Mouse (Mus musculus): Measurements from ENCODE around the gene Gm9195. TPM values are rescaled to one million over a fixed set of nuclear protein-coding genes. Genes with fewer than 3 reads are reported as not detected.

Gm9195 gene
- total and polyA plus RNA-seq, 3 experiments: not detected

DNA sequence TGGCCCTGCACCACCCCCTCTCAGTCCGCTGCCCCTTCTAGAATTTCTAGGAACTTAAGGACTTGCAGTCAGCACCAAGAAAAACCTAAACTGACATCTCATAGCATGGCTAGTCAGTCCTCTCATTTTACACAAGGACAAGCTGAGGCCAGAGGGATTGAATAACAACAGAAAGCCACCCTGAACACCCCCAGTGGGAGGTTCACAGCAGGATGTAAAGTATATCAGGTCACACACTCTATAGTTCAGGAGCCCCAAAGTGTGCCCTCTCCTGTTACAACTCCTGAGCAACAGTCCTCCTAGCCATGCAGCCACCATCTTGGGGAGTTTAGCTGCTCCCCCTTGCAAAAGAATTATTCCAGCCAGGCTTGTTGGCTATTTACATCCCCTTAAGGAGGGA, 2.1 kb upstream of the Gm9195 start:
- no peak overlapping the region for H3K27ac ChIP-seq
- H3K9ac ChIP-seq (ENCODE audit: low read depth, low read length): no peak overlapping the region
- no peaks in the 10 kb centered on the region for H3K79me2 ChIP-seq (replicated peaks; ENCODE audit: control insufficient read depth, insufficient read depth, low read length)
- H3K4me3 ChIP-seq: no peak overlapping the region
- TF ChIP-seq POLR2A (IDR thresholded peaks at IDR 0.05; ENCODE audit: insufficient read depth, low read depth, low read length): no peak
- no peak for TF ChIP-seq EP300 (IDR thresholded peaks at IDR 0.05; ENCODE audit: insufficient read depth, low read depth, low read length)
- TF ChIP-seq CTCF (IDR thresholded peaks at IDR 0.05): no peak
- no peaks in the 10 kb centered on the region for H3K36me3 ChIP-seq (ENCODE audit: control insufficient read depth, insufficient read depth, low read length)
- H3K4me1 ChIP-seq (ENCODE audit: control insufficient read depth, insufficient read depth, low read length): no peaks in the 10 kb centered on the region
- DNase-seq: no peak
- intact Hi-C loops (cut with DNase I): no loop called here
- WGBS: 89% methylated on average over 1 of the region's 1 CpGs
- H3K27me3 ChIP-seq (ENCODE audit: control insufficient read depth, insufficient read depth, low read length): no peaks in the 10 kb centered on the region

DNA sequence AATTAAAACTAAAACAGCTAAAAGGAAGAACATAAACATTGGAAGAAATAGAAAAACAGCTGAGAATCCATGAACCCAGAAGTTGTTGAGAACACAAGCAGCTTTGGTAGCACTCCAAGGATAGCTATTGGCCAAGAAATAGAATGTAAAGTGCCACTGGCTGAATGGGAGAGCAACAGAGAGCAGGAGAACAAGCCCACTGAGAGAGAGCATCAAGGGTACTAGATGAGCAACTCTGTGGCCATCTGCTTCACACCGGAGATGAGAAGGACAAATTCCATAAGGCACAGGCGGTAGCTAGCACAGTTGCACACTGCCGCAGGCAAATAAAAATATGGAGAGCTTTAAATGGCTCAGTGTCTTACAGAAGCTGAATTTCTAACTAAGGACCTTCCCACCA, 1.3 kb downstream of the Gm9195 start:
- Histone ChIP-seq H3K36me3 (ENCODE audit: control insufficient read depth, insufficient read depth, low read length) (no peaks in the 10 kb centered on the region), H3K4me1 (ENCODE audit: control insufficient read depth, insufficient read depth, low read length) (no peaks in the 10 kb centered on the region), H3K27ac (no peak overlapping the region), H3K79me2 (replicated peaks; ENCODE audit: control insufficient read depth, insufficient read depth, low read length) (no peaks in the 10 kb centered on the region), H3K27me3 (ENCODE audit: control insufficient read depth, insufficient read depth, low read length) (no peaks in the 10 kb centered on the region), H3K4me3 (no peak overlapping the region), H3K9ac (ENCODE audit: low read depth, low read length) (no peak overlapping the region)
- intact Hi-C loops (cut with DNase I): no loop called here
- WGBS: 93% methylated on average over 3 of the region's 3 CpGs
- TF ChIP-seq POLR2A (IDR thresholded peaks at IDR 0.05; ENCODE audit: insufficient read depth, low read depth, low read length): no peak
- no peak for TF ChIP-seq EP300 (IDR thresholded peaks at IDR 0.05; ENCODE audit: insufficient read depth, low read depth, low read length)
- no peak for TF ChIP-seq CTCF (IDR thresholded peaks at IDR 0.05)
- no peak for DNase-seq

DNA sequence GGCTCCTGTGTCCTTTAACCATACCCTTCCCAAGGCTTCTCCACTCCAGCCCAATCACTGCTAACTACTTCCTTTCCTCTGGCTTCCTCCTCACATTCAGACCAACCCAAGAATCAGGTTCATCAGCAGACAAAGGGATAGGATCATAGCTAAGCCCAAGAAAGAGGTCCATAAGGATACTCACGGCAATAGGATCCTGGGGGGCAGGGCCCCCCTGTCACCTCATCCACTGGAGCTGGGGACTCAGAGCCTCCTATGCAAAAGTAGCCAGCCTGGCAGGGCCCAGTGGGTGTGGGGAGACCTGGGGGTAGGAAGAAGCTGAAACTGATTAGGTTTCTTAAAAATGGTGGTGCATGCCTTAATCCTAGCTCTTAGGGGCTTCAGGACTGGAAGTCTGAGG, 17.1 kb downstream of the Gm9195 start:
- no peak for TF ChIP-seq POLR2A (IDR thresholded peaks at IDR 0.05; ENCODE audit: insufficient read depth, low read depth, low read length)
- no peak for TF ChIP-seq CTCF (IDR thresholded peaks at IDR 0.05)
- no peak for TF ChIP-seq EP300 (IDR thresholded peaks at IDR 0.05; ENCODE audit: insufficient read depth, low read depth, low read length)
- H3K36me3 ChIP-seq (ENCODE audit: control insufficient read depth, insufficient read depth, low read length): no peaks in the 10 kb centered on the region
- H3K4me1 ChIP-seq (ENCODE audit: control insufficient read depth, insufficient read depth, low read length): no peaks in the 10 kb centered on the region
- H3K9ac ChIP-seq (ENCODE audit: low read depth, low read length): no peak overlapping the region
- WGBS: 74% methylated on average over 1 of the region's 1 CpGs
- no peaks in the 10 kb centered on the region for H3K79me2 ChIP-seq (replicated peaks; ENCODE audit: control insufficient read depth, insufficient read depth, low read length)
- no peak for DNase-seq
- H3K27me3 ChIP-seq (ENCODE audit: control insufficient read depth, insufficient read depth, low read length): no peaks in the 10 kb centered on the region
- no peak overlapping the region for H3K27ac ChIP-seq
- no peak overlapping the region for H3K4me3 ChIP-seq
- intact Hi-C loops (cut with DNase I): no loop called here

GRCm38 (mm10) chr14:72468429-72468828, 23.2 kb downstream of the Gm9195 start:
- H3K27ac ChIP-seq: no peak overlapping the region
- TF ChIP-seq EP300 (IDR thresholded peaks at IDR 0.05; ENCODE audit: insufficient read depth, low read depth, low read length) (no peak), CTCF (IDR thresholded peaks at IDR 0.05) (no peak), POLR2A (IDR thresholded peaks at IDR 0.05; ENCODE audit: insufficient read depth, low read depth, low read length) (no peak)
- no peaks in the 10 kb centered on the region for H3K79me2 ChIP-seq (replicated peaks; ENCODE audit: control insufficient read depth, insufficient read depth, low read length)
- no peak overlapping the region for H3K4me3 ChIP-seq
- DNase-seq: no peak
- intact Hi-C loops (cut with DNase I): no loop called here
- no peaks in the 10 kb centered on the region for H3K36me3 ChIP-seq (ENCODE audit: control insufficient read depth, insufficient read depth, low read length)
- H3K27me3 ChIP-seq (ENCODE audit: control insufficient read depth, insufficient read depth, low read length): no peaks in the 10 kb centered on the region
- H3K9ac ChIP-seq (ENCODE audit: low read depth, low read length): no peak overlapping the region
- no peaks in the 10 kb centered on the region for H3K4me1 ChIP-seq (ENCODE audit: control insufficient read depth, insufficient read depth, low read length)
- WGBS: 28% methylated on average over 4 of the region's 4 CpGs

- H3K4me1 ChIP-seq (ENCODE audit: control insufficient read depth, insufficient read depth, low read length): no peaks in the 10 kb centered on the region
- WGBS: 87% methylated on average over 3 of the region's 3 CpGs
- H3K27me3 ChIP-seq (ENCODE audit: control insufficient read depth, insufficient read depth, low read length): no peaks in the 10 kb centered on the region
- no peak overlapping the region for H3K4me3 ChIP-seq
- no peaks in the 10 kb centered on the region for H3K36me3 ChIP-seq (ENCODE audit: control insufficient read depth, insufficient read depth, low read length)
- no peak for TF ChIP-seq EP300 (IDR thresholded peaks at IDR 0.05; ENCODE audit: insufficient read depth, low read depth, low read length)
- no peak for TF ChIP-seq CTCF (IDR thresholded peaks at IDR 0.05)
- TF ChIP-seq POLR2A (IDR thresholded peaks at IDR 0.05; ENCODE audit: insufficient read depth, low read depth, low read length): no peak
- no peak overlapping the region for H3K9ac ChIP-seq (ENCODE audit: low read depth, low read length)
- no peak for DNase-seq
- intact Hi-C loops (cut with DNase I): no loop called here
- no peak overlapping the region for H3K27ac ChIP-seq
- H3K79me2 ChIP-seq (replicated peaks; ENCODE audit: control insufficient read depth, insufficient read depth, low read length): no peaks in the 10 kb centered on the region
Measured at GRCm38 (mm10) chr14:72466384-72466783, 25.3 kb downstream of the Gm9195 start.

DNA sequence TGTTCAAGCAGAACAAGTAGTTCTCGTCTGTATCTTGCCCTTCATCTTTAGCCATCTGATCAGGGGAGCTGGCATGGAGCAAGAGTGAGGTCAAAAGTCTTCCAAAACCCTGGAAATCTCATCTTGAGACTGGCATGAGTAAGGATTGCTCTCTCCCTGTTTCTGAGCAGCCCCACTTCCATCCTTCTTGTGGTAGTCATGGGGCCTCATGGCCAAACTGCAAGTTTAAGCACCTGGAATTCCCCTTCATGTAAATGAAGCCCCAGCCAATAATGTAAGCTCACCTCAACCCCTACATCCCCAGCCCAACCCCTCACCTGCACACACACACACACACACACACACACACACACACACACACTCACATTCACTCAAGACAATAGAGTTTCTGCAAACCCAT, 30.0 kb downstream of the Gm9195 start:
- no peak overlapping the region for H3K9ac ChIP-seq (ENCODE audit: low read depth, low read length)
- H3K79me2 ChIP-seq (replicated peaks; ENCODE audit: control insufficient read depth, insufficient read depth, low read length): no peaks in the 10 kb centered on the region
- intact Hi-C loops (cut with DNase I): no loop called here
- H3K4me1 ChIP-seq (ENCODE audit: control insufficient read depth, insufficient read depth, low read length): no peaks in the 10 kb centered on the region
- no peaks in the 10 kb centered on the region for H3K36me3 ChIP-seq (ENCODE audit: control insufficient read depth, insufficient read depth, low read length)
- H3K27ac ChIP-seq: no peak overlapping the region
- H3K27me3 ChIP-seq (ENCODE audit: control insufficient read depth, insufficient read depth, low read length): no peaks in the 10 kb centered on the region
- no peak for DNase-seq
- WGBS: 41% methylated on average over 1 of the region's 1 CpGs
- no peak overlapping the region for H3K4me3 ChIP-seq
- no peak for TF ChIP-seq CTCF (IDR thresholded peaks at IDR 0.05)
- TF ChIP-seq POLR2A (IDR thresholded peaks at IDR 0.05; ENCODE audit: insufficient read depth, low read depth, low read length): no peak
- no peak for TF ChIP-seq EP300 (IDR thresholded peaks at IDR 0.05; ENCODE audit: insufficient read depth, low read depth, low read length)
